25 mouse cellular contexts compared by ENCODE assay signal in the genomic region with DNA sequence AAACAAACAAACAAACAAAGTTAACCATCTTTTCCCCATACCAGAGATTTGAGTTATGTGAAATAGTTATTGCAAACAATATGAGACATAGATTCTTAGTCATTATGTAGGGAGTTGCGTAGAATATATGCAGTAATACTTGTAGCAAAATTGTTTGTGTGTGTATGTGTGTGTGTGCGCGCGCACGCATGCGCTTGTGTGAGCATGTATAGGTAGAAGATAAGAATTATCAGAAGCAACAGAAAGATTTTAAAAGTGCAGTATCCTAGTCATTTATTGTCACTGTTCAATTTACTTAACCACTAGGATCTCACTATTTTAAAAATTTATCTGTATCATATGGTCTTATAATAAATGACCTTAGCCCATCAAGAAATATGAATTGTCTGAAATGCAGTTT.
"Had no signal": no experiment of that assay in that cellular context is flagged by ENCODE, and none has a peak within 500 bp of the region (broad histone marks: within the 10 kb centered on the region; RNA-seq: fewer than 3 reads in every experiment).

No protein-coding gene starts in this region.

- DNase-seq: cerebellum, adult 9-10 months; cerebellum, adult 9-11 months; cerebellum, postnatal 10 days; cerebellum, postnatal 14 days; cerebellum, postnatal 25 days; cerebellum, postnatal 36 days; embryo, embryonic 11 days; forebrain, postnatal 0 days; gastrocnemius, adult 2 months; gastrocnemius, postnatal 10 days; gastrocnemius, postnatal 14 days; gastrocnemius, postnatal 25 days; gastrocnemius, postnatal 36 days; heart, adult 11 months; heart, adult 18-20 months; heart, adult 2 months had no signal

- H3K36me3 ChIP-seq: embryonic facial prominence, embryonic 10.5 days; embryonic facial prominence, embryonic 12.5 days; embryonic facial prominence, embryonic 13.5 days; embryonic facial prominence, embryonic 15.5 days; forebrain, embryonic 10.5 days; forebrain, embryonic 12.5 days; forebrain, embryonic 15.5 days had no signal

- H3K9ac ChIP-seq: embryonic facial prominence, embryonic 12.5 days; embryonic facial prominence, embryonic 13.5 days; embryonic facial prominence, embryonic 15.5 days; forebrain, embryonic 12.5 days; forebrain, embryonic 13.5 days; forebrain, embryonic 15.5 days; forebrain, postnatal 0 days had no signal

- H3K4me3 ChIP-seq: embryonic facial prominence, embryonic 10.5 days; embryonic facial prominence, embryonic 12.5 days; embryonic facial prominence, embryonic 13.5 days; embryonic facial prominence, embryonic 15.5 days; erythroblast, embryonic 14.5 days; forebrain, embryonic 10.5 days; forebrain, embryonic 12.5 days; forebrain, embryonic 13.5 days; forebrain, embryonic 15.5 days; gastrocnemius, adult 2 months; heart, adult 2 months had no signal

- H3K27ac ChIP-seq: embryonic facial prominence, embryonic 10.5 days; embryonic facial prominence, embryonic 12.5 days; embryonic facial prominence, embryonic 13.5 days; embryonic facial prominence, embryonic 15.5 days; forebrain, embryonic 10.5 days; forebrain, embryonic 12.5 days; forebrain, embryonic 13.5 days; gastrocnemius, adult 2 months; heart, adult 2 months had no signal

- H3K27me3 ChIP-seq: embryonic facial prominence, embryonic 12.5 days; embryonic facial prominence, embryonic 13.5 days; embryonic facial prominence, embryonic 15.5 days; forebrain, embryonic 12.5 days; forebrain, embryonic 13.5 days; forebrain, embryonic 15.5 days had no signal

- H3K9me3 ChIP-seq: embryonic facial prominence, embryonic 10.5 days; embryonic facial prominence, embryonic 12.5 days; embryonic facial prominence, embryonic 13.5 days; embryonic facial prominence, embryonic 15.5 days; forebrain, embryonic 10.5 days; forebrain, embryonic 12.5 days; forebrain, embryonic 13.5 days; forebrain, embryonic 15.5 days had no signal
